In genomic region chr4:138682760-138683159, GRCm38 (mm10) we compare ENCODE assay signal across 17 mouse cellular contexts. TPM values are rescaled to one million over a fixed set of nuclear protein-coding genes. Genes with fewer than 3 reads are reported as not detected.
DNase-seq lines count a peak whose midpoint lies in the region; ATAC-seq and TF ChIP-seq lines count a peak whose summit lies in the region.
"Had no signal": no experiment of that assay in that cellular context is flagged by ENCODE, and none has a peak within 500 bp of the region (broad histone marks: within the 10 kb centered on the region; RNA-seq: fewer than 3 reads in every experiment).

No protein-coding gene starts in this region.

- H3K36me3 ChIP-seq in ES-Bruce4 (ENCODE audit: control insufficient read depth, insufficient read depth, low read length, poor library complexity, severe bottlenecking) = no peaks in the 10 kb centered on the region
- H3K36me3 ChIP-seq in hindbrain, embryonic 16.5 days (ENCODE audit: control insufficient read depth, insufficient read depth, low read length) = no peaks in the 10 kb centered on the region
- no peaks in the 10 kb centered on the region for H3K36me3 ChIP-seq in midbrain, embryonic 16.5 days (ENCODE audit: control insufficient read depth, insufficient read depth, low read length)
- H3K36me3 ChIP-seq: embryonic facial prominence, embryonic 12.5 days; intestine, embryonic 15.5 days; limb, embryonic 10.5 days had no signal

- peak; percentile 37; the same call in 1 of the 2 replicates for TF ChIP-seq EP300 in ES-Bruce4 (IDR thresholded peaks at IDR 0.05; ENCODE audit: insufficient read depth, low read depth, low read length)

- TF ChIP-seq POLR2A in ES-Bruce4 (IDR thresholded peaks at IDR 0.05; ENCODE audit: insufficient read depth, low read length) = no peak

- H3K4me2 ChIP-seq in hindbrain, embryonic 16.5 days (ENCODE audit: low read length) = no peak overlapping the region
- no peak overlapping the region for H3K4me2 ChIP-seq in midbrain, embryonic 16.5 days (ENCODE audit: low read length)
- H3K4me2 ChIP-seq: embryonic facial prominence, embryonic 12.5 days; heart, embryonic 11.5 days; intestine, embryonic 15.5 days; liver, embryonic 11.5 days had no signal

- no peak overlapping the region for H3K4me3 ChIP-seq in ES-Bruce4 (ENCODE audit: low read depth, low read length)
- H3K4me3 ChIP-seq in hindbrain, embryonic 16.5 days (ENCODE audit: low read length) = no peak overlapping the region
- no peak overlapping the region for H3K4me3 ChIP-seq in midbrain, embryonic 16.5 days (ENCODE audit: low read depth, low read length)
- H3K4me3 ChIP-seq: embryonic facial prominence, embryonic 12.5 days; intestine, embryonic 15.5 days; limb, embryonic 10.5 days had no signal

- no peaks in the 10 kb centered on the region for H3K27me3 ChIP-seq in ES-Bruce4 (ENCODE audit: control insufficient read depth, insufficient read depth, low read length, poor library complexity, severe bottlenecking)
- H3K27me3 ChIP-seq in hindbrain, embryonic 16.5 days (replicated peaks; ENCODE audit: control insufficient read depth, insufficient read depth, low read length) = no peaks in the 10 kb centered on the region
- no peaks in the 10 kb centered on the region for H3K27me3 ChIP-seq in midbrain, embryonic 16.5 days (ENCODE audit: control insufficient read depth, insufficient read depth, low read depth, low read length)
- H3K27me3 ChIP-seq: embryonic facial prominence, embryonic 12.5 days had no signal

- 0 out of 2 replicates have a peak, but pooled peaks have one; percentile 17 for ATAC-seq in hindbrain, embryonic 16.5 days
- ATAC-seq in midbrain, embryonic 16.5 days = 0 out of 2 replicates have a peak, but pooled peaks have one; percentile 48
- ATAC-seq: intestine, embryonic 15.5 days had no signal

- WGBS in hindbrain, embryonic 16.5 days = 28% methylated on average over 2 of the region's 2 CpGs
- WGBS in midbrain, embryonic 16.5 days = 25% methylated on average over 2 of the region's 2 CpGs

- peaks cover 4% of the 10 kb centered on the region for H3K4me1 ChIP-seq in ES-Bruce4 (ENCODE audit: control insufficient read depth, insufficient read depth, low read length)
- H3K4me1 ChIP-seq in hindbrain, embryonic 16.5 days (ENCODE audit: control insufficient read depth, insufficient read depth, low read depth, low read length) = 0 out of 2 replicates have a peak, but pooled peaks cover 5% of the 10 kb centered on the region
- peaks cover 6% of the 10 kb centered on the region; the same call in 1 of the 2 replicates for H3K4me1 ChIP-seq in midbrain, embryonic 16.5 days (ENCODE audit: control insufficient read depth, insufficient read depth, low read length)
- H3K4me1 ChIP-seq: embryonic facial prominence, embryonic 12.5 days; intestine, embryonic 15.5 days had no signal

- no peak for TF ChIP-seq CTCF in ES-Bruce4 (IDR thresholded peaks at IDR 0.05; ENCODE audit: low read depth, low read length)

- H3K9ac ChIP-seq in ES-Bruce4 (ENCODE audit: low read depth, poor library complexity, severe bottlenecking) = no peak overlapping the region
- H3K9ac ChIP-seq in hindbrain, embryonic 16.5 days (ENCODE audit: low read depth, low read length) = no peak overlapping the region
- H3K9ac ChIP-seq in midbrain, embryonic 16.5 days (ENCODE audit: low read depth, low read length) = no peak overlapping the region
- H3K9ac ChIP-seq: embryonic facial prominence, embryonic 12.5 days; intestine, embryonic 15.5 days had no signal

- no peak overlapping the region for H3K27ac ChIP-seq in ES-Bruce4 (ENCODE audit: insufficient read depth, low read length)
- peak overlapping the region; percentile 16; the same call in 1 of the 2 replicates for H3K27ac ChIP-seq in hindbrain, embryonic 16.5 days (ENCODE audit: low read depth, low read length)
- H3K27ac ChIP-seq in midbrain, embryonic 16.5 days (ENCODE audit: low read length) = no peak overlapping the region
- H3K27ac ChIP-seq: embryonic facial prominence, embryonic 12.5 days; intestine, embryonic 15.5 days; limb, embryonic 10.5 days had no signal

- H3K9me3 ChIP-seq in ES-Bruce4 (replicated peaks; ENCODE audit: control insufficient read depth, insufficient read depth, low read length, poor library complexity, severe bottlenecking) = no peaks in the 10 kb centered on the region
- H3K9me3 ChIP-seq in hindbrain, embryonic 16.5 days (ENCODE audit: control insufficient read depth, low read length) = no peaks in the 10 kb centered on the region
- no peaks in the 10 kb centered on the region for H3K9me3 ChIP-seq in midbrain, embryonic 16.5 days (replicated peaks; ENCODE audit: control insufficient read depth, low read length, poor library complexity, severe bottlenecking)
- H3K9me3 ChIP-seq: embryonic facial prominence, embryonic 12.5 days; intestine, embryonic 15.5 days; limb, embryonic 10.5 days had no signal

- peak; percentile 49 for DNase-seq in A20 (ENCODE audit: low read depth, low spot score)
- no peak for DNase-seq in yolk sac, embryonic 10.5 days (ENCODE audit: low spot score)
- DNase-seq in thymus, adult 18-20 months = no peak
- no peak for DNase-seq in B cell, adult 2 months
- DNase-seq: adrenal gland, adult 8-10 months; cerebellum, postnatal 36 days; lung, adult 2 months; lung, postnatal 36 days; right cerebral cortex, adult 18-20 months had no signal

RNA-seq across cellular contexts. Expression of gene Pla2g2c, which starts 41.8 kb away (rescaled TPM):
- 0.68 and 0.79 TPM in 2 replicates for polyA plus RNA-seq in ES-Bruce4 (2011; ENCODE audit: insufficient read depth, insufficient read length, low read depth, missing spikeins)
- polyA plus RNA-seq in hindbrain, embryonic 16.5 days (2015; fragmentation: Nextera tagmentation; extraction: Ambion mirVana) = 0.35 and 0.36 TPM in 2 replicates
- polyA plus RNA-seq in midbrain, embryonic 16.5 days (2015; fragmentation: Nextera tagmentation; extraction: Ambion mirVana) = 0.25 and 0.30 TPM in 2 replicates

RNA-seq across cellular contexts. Expression of gene Vwa5b1, which starts 47.1 kb away (rescaled TPM):
- not detected in 2 replicates for polyA plus RNA-seq in ES-Bruce4 (2011; ENCODE audit: insufficient read depth, insufficient read length, low read depth, missing spikeins)
- 2.8 TPM in 2 replicates for polyA plus RNA-seq in hindbrain, embryonic 16.5 days (2015; fragmentation: Nextera tagmentation; extraction: Ambion mirVana)
- 2.3 and 2.8 TPM in 2 replicates for polyA plus RNA-seq in midbrain, embryonic 16.5 days (2015; fragmentation: Nextera tagmentation; extraction: Ambion mirVana)
- polyA plus RNA-seq: heart, embryonic 11.5 days; liver, embryonic 11.5 days had no signal

RNA-seq across cellular contexts. Expression of gene Ubxn10, which starts 54.2 kb away (rescaled TPM):
- polyA plus RNA-seq in ES-Bruce4 (2011; ENCODE audit: insufficient read depth, insufficient read length, low read depth, missing spikeins) = 1.0 and 1.3 TPM in 2 replicates
- 4.5 and 5.2 TPM in 2 replicates for polyA plus RNA-seq in hindbrain, embryonic 16.5 days (2015; fragmentation: Nextera tagmentation; extraction: Ambion mirVana)
- polyA plus RNA-seq in midbrain, embryonic 16.5 days (2015; fragmentation: Nextera tagmentation; extraction: Ambion mirVana) = 4.7 and 5.4 TPM in 2 replicates
